Mouse (Mus musculus): ENCODE data around the gene Speer3.
"Not testable (repeated sequence)": the region's sequence is repeated elsewhere in the genome, so short reads cannot be mapped to it uniquely, and the experiment has no call there.

Gene Speer3

DNA sequence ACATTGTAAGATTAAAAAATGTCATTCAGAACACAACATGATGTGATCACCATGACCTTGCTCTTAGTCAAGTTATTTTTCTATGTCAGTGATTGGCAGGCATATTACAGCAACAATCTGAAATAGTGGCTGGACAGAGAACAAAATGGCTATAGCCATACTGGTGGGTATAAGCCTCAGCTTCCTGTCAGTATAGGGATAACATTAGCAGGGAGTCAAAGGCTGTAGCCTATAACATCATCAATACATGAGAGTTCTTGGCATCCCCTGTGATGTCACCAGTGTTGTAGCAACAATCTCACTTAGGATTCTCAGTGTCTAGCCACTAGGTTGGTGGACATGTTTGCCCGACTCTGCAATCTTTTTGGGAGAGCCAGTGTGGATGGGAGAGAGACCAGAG is at the start of gene Speer3:
Speer3 (plus strand) TSS at position 301 of the 400 bp plus-strand sequence.
- no peak for DNase-seq (ENCODE audit: low spot score in 2 of 2)

DNA sequence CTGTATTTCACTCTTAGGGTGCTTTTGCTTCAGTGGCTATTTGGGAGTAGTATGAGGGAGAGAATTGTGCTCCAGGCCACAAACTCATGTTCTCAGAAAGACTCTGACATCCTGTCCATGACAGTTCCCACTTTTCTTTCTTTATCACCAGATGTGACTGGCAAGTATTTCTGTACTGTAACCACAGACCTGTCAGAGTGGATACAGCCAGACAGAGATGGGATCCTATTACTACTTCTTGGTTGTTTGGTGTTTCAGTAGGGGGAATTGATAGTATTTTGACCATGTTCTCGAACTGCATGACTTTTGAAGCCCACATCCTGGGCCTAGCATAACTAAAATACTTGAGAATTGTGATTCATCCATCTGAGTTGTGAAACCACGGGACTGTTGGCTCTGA is 19.1 kb downstream of the Speer3 start:
- DNase-seq (ENCODE audit: low spot score in 2 of 2), result not testable (repeated sequence)

DNA sequence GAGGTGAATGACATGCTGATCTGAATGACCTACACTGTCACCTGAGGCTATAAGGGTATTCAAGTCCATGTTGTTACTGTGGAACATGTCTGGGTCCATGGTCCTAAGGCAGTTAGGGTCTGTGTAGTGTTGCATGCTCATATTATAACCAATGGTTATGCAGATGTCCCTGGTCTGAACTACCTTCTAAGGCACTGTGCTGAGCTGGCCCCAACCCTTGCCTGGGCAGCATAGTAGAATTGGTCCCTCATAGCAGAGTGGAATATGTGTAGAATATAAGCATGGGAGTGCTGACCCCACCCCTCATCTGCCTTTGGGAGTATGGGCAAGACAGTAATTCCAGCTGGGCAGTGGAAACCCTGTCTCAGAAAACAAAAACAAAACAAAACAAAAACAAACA is 33.7 kb downstream of the Speer3 start:
- DNase-seq (ENCODE audit: low spot score in 2 of 2), result no peak

- DNase-seq (ENCODE audit: low spot score in 2 of 2), result no peak
These were observed 35.3 kb downstream of the Speer3 start for GRCm38 (mm10) chr5:13826708-13827107.

- no peak for DNase-seq (ENCODE audit: low spot score in 2 of 2)
These were observed 52.9 kb downstream of the Speer3 start for GRCm38 (mm10) chr5:13844317-13844716.
